Mouse (Mus musculus) G1E-ER4 (cell line): ENCODE data around the gene Mre11a. TPM values are rescaled to one million over a fixed set of nuclear protein-coding genes. Genes with fewer than 3 reads are reported as not detected.

Source experiments
- GATA1 ChIP-seq: IDR thresholded peaks from one replicate; pipeline ENCODE4 v1.8.0; 2012; ENCODE audit warnings: low read length, inconsistent platforms
- polyA plus RNA-seq: library from polyadenylated mRNA; stranded (reverse); fragments of >175 nt; gene quantifications from 2 replicates; pipeline ENCODE4 v1.2.3, GENCODE M21; 2012

The Mre11a gene
- polyA plus RNA-seq, 1 experiment: 12.2 TPM

- TF ChIP-seq GATA1: no peak
These were observed 63.9 kb downstream of the Mre11a start for GRCm38 (mm10) chr9:14848267-14848935.

- TF ChIP-seq GATA1: no peak
These were observed 70.1 kb downstream of the Mre11a start for GRCm38 (mm10) chr9:14854585-14854984.

- no peak for TF ChIP-seq GATA1
These were observed 72.6 kb downstream of the Mre11a start for GRCm38 (mm10) chr9:14856922-14857654.

GRCm38 (mm10) chr9:14858170-14858706 is 73.8 kb downstream of the Mre11a start:
- TF ChIP-seq GATA1: no peak

GRCm38 (mm10) chr9:14858782-14859181 is 74.3 kb downstream of the Mre11a start:
- TF ChIP-seq GATA1: no peak

GRCm38 (mm10) chr9:14859868-14860639 is 75.6 kb downstream of the Mre11a start, which contains the start of gene Gpr83:
Gene Gpr83, plus strand, starts transcription at chr9:14860210.
- TF ChIP-seq GATA1: no peak

GRCm38 (mm10) chr9:14863126-14863525 is 78.7 kb downstream of the Mre11a start:
- no peak for TF ChIP-seq GATA1

GRCm38 (mm10) chr9:14864726-14865125 is 80.3 kb downstream of the Mre11a start:
- TF ChIP-seq GATA1: no peak

GRCm38 (mm10) chr9:14866957-14867356 is 82.5 kb downstream of the Mre11a start:
- no peak for TF ChIP-seq GATA1

- no peak for TF ChIP-seq GATA1
These were observed 83.9 kb downstream of the Mre11a start for GRCm38 (mm10) chr9:14868326-14868725.

- no peak for TF ChIP-seq GATA1
These were observed 85.9 kb downstream of the Mre11a start for GRCm38 (mm10) chr9:14870377-14870776.

- TF ChIP-seq GATA1: no peak
These were observed 86.3 kb downstream of the Mre11a start for GRCm38 (mm10) chr9:14870802-14871201.

- no peak for TF ChIP-seq GATA1
These were observed 87.1 kb downstream of the Mre11a start for GRCm38 (mm10) chr9:14871536-14871935.

GRCm38 (mm10) chr9:14872181-14872930 is 87.9 kb downstream of the Mre11a start:
- TF ChIP-seq GATA1: no peak

- TF ChIP-seq GATA1: no peak
These were observed 91.5 kb downstream of the Mre11a start for GRCm38 (mm10) chr9:14875743-14876507.
